Comparison of ENCODE assay signal across 8 mouse cellular contexts in genomic region chr17:80480031-80480854, GRCm38 (mm10). TPM values are rescaled to one million over a fixed set of nuclear protein-coding genes. Genes with fewer than 3 reads are reported as not detected.
A peak's percentile ranks its signal among the peaks of the same experiment; 100 is the strongest.
DNase-seq lines count a peak whose midpoint lies in the region; ATAC-seq lines count a peak whose summit lies in the region.

Gene Sos1, minus strand, starts transcription at chr17:80480453.

- H3K9me3 ChIP-seq in intestine, embryonic 15.5 days = no peaks in the 10 kb centered on the region

- DNase-seq in adrenal gland, adult 8-10 months = peak; percentile 93
- peak; percentile 90 for DNase-seq in embryo, embryonic 11.5 days (ENCODE audit: low read depth, low spot score)
- peak; percentile 96 for DNase-seq in gastrocnemius, postnatal 36 days
- peak; percentile 94 to 96 for DNase-seq in left cerebral cortex, postnatal 25 days (ENCODE audit: low spot score in 2 of 2)
- peak; percentile 96 for DNase-seq in mesoderm, embryonic 11.5 days (ENCODE audit: low read depth, low spot score)
- DNase-seq in right cerebral cortex, postnatal 25 days = peak; percentile 95
- peak; percentile 96 for DNase-seq in urinary bladder, postnatal 36 days (ENCODE audit: low spot score in 2 of 2)

- H3K27ac ChIP-seq in intestine, embryonic 15.5 days = peak within 1 kb of the TSS; percentile 98

- intact Hi-C loops in gastrocnemius, postnatal 36 days (cut with DNase I) = no loop called here
- intact Hi-C loops in left cerebral cortex, postnatal 25 days (cut with DNase I) = loop anchor here (5.0 kb wide), 2 partner anchors 108 to 273 kb away; partner anchors contain the start of genes Gm10190, Srsf7 and Ttc39d

- H3K4me3 ChIP-seq in intestine, embryonic 15.5 days (replicated peaks) = peak within 1 kb of the TSS; percentile 98

- peaks cover 8% of the 10 kb centered on the region; the same call in 1 of the 2 replicates for H3K4me1 ChIP-seq in intestine, embryonic 15.5 days (replicated peaks)

- peak within 1 kb of the TSS; percentile 75 for H3K4me2 ChIP-seq in intestine, embryonic 15.5 days (replicated peaks)

- peak; percentile 88 for ATAC-seq in intestine, embryonic 15.5 days

- under 1% methylated on average over 81 of the region's 90 CpGs for WGBS in intestine, embryonic 15.5 days

- H3K27me3 ChIP-seq in intestine, embryonic 15.5 days (replicated peaks) = no peaks in the 10 kb centered on the region

- H3K9ac ChIP-seq in intestine, embryonic 15.5 days = peak within 1 kb of the TSS; percentile 94

- H3K36me3 ChIP-seq in intestine, embryonic 15.5 days = no peaks in the 10 kb centered on the region

RNA-seq across cellular contexts. Expression of gene Sos1, which starts in this region (rescaled TPM):
- 10 to 100 TPM; 27.2 to 34.2 (median 32.0) TPM for total RNA-seq in adrenal gland, adult 8-10 months (2022)
- total RNA-seq in gastrocnemius, postnatal 36 days (2021) = 10 to 100 TPM; 13.6 to 14.3 TPM
- polyA plus RNA-seq in intestine, embryonic 15.5 days (2015; fragmentation: Nextera tagmentation; extraction: Ambion mirVana) = 4.7 and 4.9 TPM in 2 replicates
- 10 to 100 TPM; 31.8 to 33.8 TPM for total RNA-seq in left cerebral cortex, postnatal 25 days (2021)

Comparison
In these comparisons a context has a peak if more than half of its experiments do, and no peak if none do; other contexts are left out.
1. Peak in every context shown above with its lines: DNase-seq, ATAC-seq, H3K4me3 ChIP-seq and H3K27ac ChIP-seq.